Mouse (Mus musculus) left cerebral cortex, postnatal 4 days (tissue): Measurements from ENCODE around the gene Ptx3. TPM values are rescaled to one million over a fixed set of nuclear protein-coding genes. Genes with fewer than 3 reads are reported as not detected.
A peak's percentile ranks its signal among the peaks of the same experiment; 100 is the strongest.
"Not testable (repeated sequence)": the region's sequence is repeated elsewhere in the genome, so short reads cannot be mapped to it uniquely, and the experiment has no call there.

Experiments used
- DNase-seq: peaks from one replicate; pipeline ENCODE4 v3.0.0-alpha.2; 2022
- intact Hi-C: fragments of 180-260 bp; cut with DNase I; formaldehyde crosslinking; loops from one replicate; pipeline ENCODE4 v1.15.1; 2025
- total RNA-seq, 2 experiments: library from RNA; stranded (reverse); gene quantifications; 2 replicates each; pipeline ENCODE4 v1.2.3; 2021

The Ptx3 gene
- 1 to 10 TPM; 6.0 to 7.7 TPM for total RNA-seq

DNA sequence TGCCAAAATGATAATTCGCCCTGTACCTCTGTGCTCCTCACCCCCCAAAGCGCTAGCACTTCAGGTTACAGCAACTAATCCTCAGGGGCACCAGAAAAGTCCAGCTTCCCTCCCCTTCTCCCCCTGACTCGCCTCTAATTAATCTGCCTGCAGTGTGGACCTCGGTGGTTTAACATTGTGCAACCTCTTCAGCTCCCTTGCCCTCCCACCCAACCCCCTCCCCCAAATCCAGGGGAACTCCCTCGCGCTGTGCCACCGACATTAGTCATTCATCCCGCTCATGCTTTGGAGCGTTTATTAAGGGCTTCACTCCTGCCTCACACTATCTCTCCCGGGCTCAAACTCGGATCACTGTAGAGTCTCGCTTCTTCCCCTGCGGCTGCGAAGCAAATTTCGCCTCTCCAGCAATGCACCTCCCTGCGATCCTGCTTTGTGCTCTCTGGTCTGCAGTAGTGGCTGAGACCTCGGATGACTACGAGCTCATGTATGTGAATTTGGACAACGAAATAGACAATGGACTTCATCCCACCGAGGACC is at the start of gene Ptx3:
Ptx3 (plus strand) TSS at position 256 of the 537 bp plus-strand sequence.
- peak; percentile 15 for DNase-seq
- intact Hi-C loops, result no loop called here

GRCm38 (mm10) chr3:66172907-66173306 is 46.8 kb upstream of the Ptx3 start:
- intact Hi-C loops, result no loop called here
- DNase-seq, result peak; percentile 37

- peak; percentile 27 for DNase-seq
- intact Hi-C loops, result no loop called here
Measured at GRCm38 (mm10) chr3:66179647-66180046, 40.1 kb upstream of the Ptx3 start.

DNA sequence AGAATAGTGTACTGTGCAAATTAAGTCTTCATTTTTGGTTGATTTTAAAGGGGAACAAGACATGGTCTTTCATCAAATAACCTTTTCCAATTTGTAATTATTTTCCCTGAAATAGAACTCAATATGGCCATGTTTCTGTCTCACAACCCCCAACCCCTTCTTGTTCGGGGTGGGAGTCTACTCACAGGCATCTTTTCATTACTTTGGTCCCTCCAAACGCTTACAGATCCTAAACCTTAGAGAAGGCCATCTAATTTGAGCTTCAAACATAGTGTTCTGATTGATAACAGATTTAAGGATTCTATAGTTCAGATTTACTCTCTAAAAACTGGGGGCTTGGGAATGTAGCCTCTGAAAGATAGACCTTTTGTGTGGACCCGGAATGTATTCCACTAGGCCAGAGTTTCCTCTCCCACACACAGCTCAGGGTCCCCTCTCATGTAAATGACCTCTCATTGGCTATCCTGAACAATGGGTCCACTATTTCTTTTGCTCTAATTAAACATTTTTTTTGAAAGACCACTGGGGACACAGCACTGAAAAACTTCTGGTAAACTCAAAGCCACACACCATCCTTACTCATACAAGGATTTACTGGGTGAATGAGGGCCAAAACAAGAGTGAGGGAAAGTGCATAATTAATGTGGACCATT is 25.7 kb upstream of the Ptx3 start:
- DNase-seq, result no peak
- intact Hi-C loops, result no loop called here

DNA sequence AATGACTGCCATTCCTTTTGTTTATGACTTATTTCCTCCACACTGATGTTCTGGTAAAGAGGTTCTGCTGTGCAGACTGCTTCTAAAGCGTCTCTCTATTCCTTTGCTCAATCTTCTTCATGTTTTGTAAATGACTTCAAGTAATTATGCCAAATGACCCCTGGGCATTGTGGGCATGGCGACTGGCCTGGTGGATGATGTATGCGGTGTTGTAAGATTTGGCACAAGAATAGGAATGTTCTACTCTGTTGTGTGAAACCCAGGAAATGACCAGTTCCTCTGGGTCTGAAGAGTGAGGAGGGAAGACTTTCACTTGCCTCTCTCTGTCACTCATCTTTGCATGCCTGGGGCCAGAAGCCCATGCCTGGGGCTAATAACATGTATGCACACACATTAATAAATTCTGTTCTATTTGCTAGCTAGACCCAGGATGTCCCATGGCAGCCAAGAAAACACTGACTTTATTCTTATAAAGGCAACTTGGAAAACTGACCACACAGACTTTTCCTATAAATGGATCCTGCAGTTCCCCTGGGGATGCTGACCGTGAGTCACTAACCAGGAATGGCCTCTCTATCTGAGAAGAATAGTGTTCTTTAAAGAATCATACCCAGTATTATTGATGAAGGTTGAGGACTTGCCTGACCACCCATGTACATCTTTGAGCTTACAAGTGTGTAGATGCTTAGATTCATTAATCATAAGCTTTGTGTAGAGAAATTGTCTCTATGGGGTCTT is 10.7 kb upstream of the Ptx3 start:
- no peak for DNase-seq
- intact Hi-C loops, result no loop called here

DNA sequence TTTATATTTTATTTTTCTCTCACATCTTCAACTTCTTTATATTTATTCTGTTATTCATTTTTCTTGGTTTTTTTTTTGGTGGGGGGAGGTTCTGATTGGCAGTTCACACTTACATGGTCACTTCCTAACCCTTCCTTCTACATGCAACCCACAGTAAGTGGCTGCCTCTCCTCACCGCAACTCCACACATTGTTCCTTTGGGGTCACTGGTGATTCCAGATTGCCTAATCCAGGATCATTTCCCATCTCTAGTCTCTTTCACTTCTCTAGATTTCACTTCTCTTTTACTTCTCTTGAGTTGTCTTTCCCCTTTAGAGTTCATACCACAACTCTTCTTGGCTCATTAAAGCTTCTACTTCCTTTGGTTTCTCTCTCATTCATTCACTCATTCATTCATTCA is 6.2 kb upstream of the Ptx3 start:
- intact Hi-C loops, result no loop called here
- DNase-seq, result no peak

GRCm38 (mm10) chr3:66215759-66216158 is 4.0 kb upstream of the Ptx3 start:
- no peak for DNase-seq
- intact Hi-C loops, result no loop called here

GRCm38 (mm10) chr3:66220554-66221242 is 988 bp downstream of the Ptx3 start:
- DNase-seq, result peak; percentile 46
- intact Hi-C loops, result no loop called here

DNA sequence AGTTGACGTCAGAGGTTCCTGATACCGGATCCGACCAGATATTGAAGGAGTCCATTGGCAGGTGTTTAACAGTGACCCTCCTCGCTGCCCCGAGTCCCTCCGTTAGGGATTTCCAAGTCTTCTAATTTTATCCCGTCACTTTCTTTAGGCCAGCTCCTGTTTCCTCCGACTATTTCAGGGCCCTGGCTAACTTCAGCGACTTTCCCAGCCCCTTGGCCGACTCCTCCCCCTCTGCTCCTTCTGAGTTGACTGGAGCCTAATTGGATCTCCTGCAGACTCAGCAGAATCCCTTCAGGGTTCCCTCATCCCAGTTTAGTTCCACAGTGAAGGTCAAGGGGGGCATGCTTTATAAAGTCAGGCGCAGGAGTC is 1.5 kb downstream of the Ptx3 start:
- no peak for DNase-seq
- intact Hi-C loops, result no loop called here

GRCm38 (mm10) chr3:66224931-66225537 is 5.3 kb downstream of the Ptx3 start:
- DNase-seq, result no peak
- intact Hi-C loops, result no loop called here

- not testable (repeated sequence) for DNase-seq
Measured at GRCm38 (mm10) chr3:66236234-66236871, 16.6 kb downstream of the Ptx3 start.

DNA sequence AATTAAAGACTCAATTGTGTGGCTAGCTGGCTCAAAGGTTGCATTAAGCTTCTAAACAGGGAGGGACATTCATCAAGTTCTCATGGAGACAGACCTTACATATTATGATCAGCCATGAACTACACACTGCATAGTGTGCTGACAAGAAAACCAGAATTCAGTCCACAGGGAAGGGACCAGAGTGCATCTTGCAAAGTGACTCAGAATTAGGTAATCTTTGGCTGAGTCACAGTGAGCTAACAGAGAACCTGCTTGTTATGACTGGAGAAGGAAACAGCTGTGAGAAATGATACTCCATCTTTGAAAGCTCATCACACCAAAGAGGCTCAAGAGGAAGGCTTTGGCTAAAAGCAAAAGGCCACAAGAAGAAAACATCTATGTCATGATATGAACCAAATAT is 20.8 kb downstream of the Ptx3 start:
- DNase-seq, result no peak
- intact Hi-C loops, result no loop called here

More at GRCm38 (mm10) chr3:66236234-66236871, 16.6 kb downstream of the Ptx3 start:
- intact Hi-C loops, result loop anchor here (5.0 kb wide), 1 partner anchor 234 kb away; no protein-coding TSS in a partner anchor

DNA sequence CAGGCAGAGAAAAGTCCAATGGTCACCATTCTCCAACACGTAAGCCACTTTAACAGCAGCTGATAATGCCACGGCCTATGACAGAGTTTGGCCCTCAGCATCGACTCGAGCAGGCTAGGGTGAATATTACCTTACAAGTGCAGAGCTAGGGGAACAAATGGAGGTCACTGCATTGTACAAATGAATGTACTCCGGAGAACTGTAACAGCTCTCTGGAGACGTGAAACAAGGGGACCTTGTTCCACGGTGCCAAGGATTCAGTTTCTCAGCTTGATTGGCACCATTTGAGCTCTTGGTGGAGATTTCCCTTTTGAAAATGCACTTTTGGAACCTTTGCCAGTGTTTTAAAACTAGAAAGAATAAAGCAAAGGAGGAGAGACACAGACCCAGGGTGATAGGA is 32.1 kb downstream of the Ptx3 start:
- no peak for DNase-seq
- intact Hi-C loops, result no loop called here

DNA sequence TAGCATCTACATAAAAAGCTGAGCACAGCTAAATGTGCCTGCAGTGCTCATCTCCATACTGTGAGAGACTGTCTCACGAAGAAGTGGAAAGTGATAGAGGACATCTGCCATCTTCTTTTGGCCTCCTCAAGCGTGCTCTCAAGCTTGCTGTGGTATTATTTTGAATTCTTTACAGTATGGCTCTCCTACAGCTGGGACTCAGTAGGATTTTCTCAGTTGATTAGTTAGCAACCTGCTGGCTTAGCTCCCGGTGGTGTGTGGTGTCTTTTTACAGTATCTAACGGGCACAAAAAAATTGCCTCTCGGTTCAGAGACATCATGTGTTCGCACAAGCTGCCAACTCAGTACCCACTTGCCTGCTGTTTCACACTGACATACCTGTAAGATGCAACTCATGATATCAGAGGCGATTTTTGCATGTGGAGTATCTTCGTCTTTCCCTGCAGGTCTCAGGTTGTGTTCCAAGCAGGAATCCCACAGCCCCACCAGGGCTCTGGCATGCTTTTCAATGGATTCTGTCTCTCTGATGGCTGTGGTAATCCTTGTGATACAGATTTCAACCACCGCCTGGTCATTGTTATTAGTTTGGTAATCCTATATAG is 34.9 kb downstream of the Ptx3 start:
- intact Hi-C loops, result no loop called here
- DNase-seq, result peak; percentile 58

DNA sequence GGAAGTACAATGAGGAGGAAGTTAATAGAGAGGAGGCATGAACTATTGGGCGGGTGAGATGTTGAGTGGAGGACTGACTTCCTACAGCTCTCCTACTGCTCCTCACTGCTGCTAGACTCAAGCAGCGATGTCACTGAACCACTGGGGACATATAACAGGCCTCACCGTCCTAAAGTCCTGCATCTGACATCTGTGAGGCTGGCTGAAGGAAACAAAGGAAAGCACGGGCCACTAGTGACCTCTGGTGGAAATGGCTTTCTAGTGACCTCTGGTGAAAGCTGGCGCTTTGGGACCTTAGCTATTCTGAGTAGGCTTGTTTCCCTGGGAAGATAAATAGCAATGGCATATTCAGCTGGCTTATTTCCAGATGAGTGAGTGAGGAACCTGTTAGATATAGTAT is 42.6 kb downstream of the Ptx3 start:
- intact Hi-C loops, result no loop called here
- peak; percentile 31 for DNase-seq

GRCm38 (mm10) chr3:66263270-66263669 is 43.6 kb downstream of the Ptx3 start:
- intact Hi-C loops, result no loop called here
- DNase-seq, result peak; percentile 13
